Mouse (Mus musculus): ENCODE data around the gene Lipc.

Gene Lipc

DNA sequence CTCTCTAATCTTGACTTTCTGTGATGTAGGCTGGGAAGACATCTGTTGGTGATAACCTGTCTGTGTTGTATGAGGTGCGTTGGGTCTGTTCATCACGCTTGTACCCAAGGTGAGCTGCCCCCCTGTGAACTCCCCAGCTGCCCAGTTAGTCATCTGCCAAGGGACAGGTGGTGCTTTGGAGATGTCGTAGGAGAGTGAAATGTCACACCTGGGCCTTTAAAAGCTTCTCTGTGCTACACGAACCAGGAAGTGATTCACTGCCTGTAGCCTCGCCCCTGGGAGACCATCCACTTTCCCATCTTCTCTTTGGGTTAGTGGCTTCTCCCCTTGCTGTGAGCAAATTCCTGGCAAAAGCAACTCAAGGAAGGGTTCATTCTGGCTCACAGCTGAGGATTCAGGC lies 6.4 kb upstream of the Lipc start:
- no peak for DNase-seq (ENCODE audit: low read depth, low spot score)

DNA sequence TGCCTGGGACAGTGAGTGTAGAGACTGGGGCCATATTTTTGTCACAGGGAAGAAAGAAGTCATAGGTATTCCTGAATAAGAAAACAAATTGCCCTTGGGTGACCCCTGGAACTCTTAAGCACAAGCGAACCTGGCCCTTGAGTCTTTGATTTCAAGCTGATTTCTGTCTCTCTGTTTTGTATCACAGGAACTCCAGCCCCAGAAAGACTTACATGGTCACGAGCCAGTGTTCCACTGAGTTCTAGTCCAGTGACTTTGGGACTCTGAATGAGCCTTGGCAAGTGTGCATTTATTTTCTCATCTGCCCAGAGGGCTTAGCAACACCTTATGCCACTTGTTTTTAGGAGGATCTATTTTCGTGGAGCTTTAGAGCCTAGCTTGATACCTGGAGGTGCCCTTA lies 5.7 kb upstream of the Lipc start:
- DNase-seq (ENCODE audit: low read depth, low spot score), result no peak

DNA sequence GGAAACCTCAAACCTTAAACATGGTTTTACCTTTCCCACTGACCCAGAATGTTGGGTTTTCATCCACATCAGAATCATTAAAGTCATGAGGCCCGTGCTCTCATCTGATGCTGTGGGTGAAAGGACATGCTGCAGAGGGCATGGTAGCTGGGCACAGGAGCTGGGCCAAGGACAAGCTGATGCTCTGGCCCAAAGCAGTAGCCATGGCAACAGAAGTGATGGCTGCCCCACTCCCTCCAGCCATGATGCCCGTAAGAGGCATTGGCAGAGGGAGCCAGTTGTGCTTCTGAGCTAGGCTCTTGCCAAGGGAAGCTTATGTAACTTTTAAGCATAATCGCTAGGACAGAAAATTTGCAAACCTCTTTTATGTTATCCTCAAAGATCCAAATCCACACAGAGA lies 2.2 kb upstream of the Lipc start:
- DNase-seq (ENCODE audit: low read depth, low spot score), result no peak

DNA sequence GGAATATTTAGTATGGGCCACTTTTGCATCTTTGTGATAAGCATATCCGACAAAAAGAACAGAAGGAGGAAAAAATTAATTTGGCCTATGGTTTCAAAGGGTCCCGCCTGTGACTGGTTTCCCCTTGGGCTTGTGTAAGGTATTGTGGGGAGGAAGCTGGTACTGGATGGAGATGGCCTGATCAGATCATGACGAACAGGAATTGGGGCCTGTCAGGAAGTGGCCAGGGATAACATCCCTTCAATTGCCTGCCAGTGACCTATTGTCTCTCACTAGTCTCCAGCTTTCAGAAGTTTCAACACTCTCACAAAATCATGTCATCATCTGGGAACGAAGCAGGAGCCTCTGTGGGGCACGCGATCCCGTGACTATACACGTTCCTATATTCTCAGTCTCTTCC lies 2.7 kb downstream of the Lipc start:
- DNase-seq (ENCODE audit: low read depth, low spot score), result no peak

DNA sequence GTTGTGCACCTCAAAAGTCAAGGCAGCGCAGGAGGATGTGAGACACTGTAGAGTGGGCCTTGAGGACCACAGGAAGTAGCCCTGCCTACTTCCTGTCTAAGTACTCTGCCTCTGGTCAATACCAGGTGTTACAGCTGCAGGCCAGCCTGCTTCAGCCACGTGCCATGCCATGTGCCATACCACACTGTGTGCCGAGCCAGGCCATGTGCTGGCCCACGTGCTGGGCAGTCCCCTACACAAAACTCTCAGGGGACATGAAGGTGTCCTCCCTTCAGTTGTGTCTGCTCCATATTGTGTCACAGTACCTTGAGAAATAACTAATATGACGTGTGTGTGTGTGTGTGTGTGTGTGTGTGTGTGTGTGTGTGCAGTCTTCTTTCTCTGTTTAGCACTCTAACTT lies 4.7 kb downstream of the Lipc start:
- DNase-seq (ENCODE audit: low read depth, low spot score), result no peak

DNA sequence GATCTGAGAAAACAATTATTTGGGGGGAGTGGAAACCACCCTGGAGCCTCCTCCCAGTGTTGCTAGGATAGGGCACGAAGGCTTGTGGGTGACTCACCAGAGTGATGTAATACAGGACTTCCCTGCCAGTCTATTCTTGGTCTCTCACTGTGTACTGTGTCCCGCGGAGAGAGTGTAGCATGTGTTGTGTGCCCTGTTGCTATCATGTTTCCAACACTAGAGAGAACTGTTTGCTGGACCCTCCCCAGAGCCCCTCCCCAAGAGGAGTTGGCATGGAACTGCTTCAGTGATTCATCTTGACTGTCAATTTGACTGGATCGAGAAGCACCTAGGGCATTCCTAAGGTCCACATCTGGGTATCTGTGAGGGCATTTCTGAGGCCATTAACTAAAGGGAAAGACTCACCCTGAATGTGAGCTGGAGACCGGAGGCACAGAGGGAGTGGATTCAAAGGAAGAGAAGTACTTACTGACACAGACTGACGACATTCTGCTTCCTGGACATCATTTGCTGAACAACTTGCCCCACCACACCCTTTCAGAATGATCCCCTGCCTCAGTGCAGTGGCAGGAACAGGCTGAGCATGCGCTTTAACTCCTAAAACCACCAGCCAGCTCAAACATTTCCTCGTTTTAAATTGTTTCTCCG lies 9.2 kb downstream of the Lipc start:
- no peak for DNase-seq (ENCODE audit: low read depth, low spot score)

DNA sequence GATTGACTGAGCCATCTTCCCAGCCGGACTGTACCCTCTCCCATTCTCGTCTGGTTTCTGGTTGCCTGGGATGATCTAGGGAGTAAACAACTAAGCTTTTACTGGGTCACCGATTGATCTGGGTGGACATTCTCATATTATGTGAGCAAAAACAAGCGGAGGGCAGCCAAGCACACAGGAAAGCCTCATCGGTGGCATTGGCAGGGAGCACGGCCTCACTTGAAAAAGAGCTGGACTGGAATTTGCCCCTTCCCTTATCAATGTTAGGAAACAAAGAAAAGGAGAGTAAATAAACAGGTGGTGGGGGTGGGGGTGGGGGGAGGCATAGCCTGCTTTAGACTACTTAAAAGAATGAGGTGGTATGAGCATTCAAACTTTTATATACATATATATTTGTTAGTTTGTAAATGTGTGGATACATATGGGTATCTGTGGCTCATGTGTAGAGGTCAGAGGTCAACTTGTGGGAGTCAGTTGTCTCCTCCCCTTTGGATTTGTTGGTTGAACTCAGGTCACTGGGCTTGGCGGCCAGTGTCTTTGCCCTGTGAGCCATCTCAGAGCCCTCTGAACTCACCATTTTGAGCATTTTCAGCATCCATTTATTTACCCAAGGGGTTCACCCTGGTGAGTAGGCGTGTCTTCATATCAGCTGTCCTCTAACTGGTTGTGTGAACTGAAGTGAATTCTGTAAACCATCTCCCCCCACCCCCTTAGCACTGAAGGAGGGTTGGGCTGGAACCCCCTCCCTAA lies 12.1 kb downstream of the Lipc start:
- no peak for DNase-seq (ENCODE audit: low read depth, low spot score)

DNA sequence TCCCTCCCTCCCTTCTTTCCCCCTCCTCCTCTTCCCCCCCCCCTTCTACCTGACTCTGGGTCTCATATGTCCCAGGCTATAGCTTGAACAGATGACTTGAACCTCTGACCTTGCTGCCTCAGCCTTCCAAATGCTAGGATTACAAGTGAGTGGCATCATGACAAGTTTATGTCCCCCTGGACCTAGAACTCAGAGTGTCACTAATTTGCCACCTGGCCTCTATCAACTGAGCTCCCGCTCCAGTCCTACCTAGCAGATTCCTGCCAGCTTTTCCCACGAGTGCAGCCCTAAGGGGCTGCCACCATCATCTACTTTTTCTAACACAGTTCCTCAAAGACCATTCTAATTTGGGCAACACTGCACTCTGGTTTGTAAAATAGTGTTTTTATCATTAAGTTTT lies 13.2 kb downstream of the Lipc start:
- DNase-seq (ENCODE audit: low read depth, low spot score), result no peak

DNA sequence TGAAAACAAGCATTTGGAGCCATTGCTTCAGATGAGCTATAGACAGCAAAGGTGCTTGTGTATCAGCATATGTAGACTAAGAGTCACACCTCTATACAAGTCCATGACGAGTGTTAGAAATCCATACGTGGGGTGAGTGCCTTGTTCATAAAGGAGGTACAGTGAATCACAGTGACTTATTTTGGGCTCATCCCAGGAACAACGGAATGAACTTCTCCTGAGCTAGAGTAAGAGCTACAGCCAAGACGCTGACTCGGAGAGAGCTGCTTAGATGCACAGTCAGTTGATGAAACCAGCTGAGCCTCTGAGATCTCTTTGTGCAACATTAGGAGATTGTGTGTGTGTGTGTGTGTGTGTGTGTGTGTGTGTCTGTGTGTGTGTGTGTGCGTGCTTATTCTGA lies 13.9 kb downstream of the Lipc start:
- no peak for DNase-seq (ENCODE audit: low read depth, low spot score)

DNA sequence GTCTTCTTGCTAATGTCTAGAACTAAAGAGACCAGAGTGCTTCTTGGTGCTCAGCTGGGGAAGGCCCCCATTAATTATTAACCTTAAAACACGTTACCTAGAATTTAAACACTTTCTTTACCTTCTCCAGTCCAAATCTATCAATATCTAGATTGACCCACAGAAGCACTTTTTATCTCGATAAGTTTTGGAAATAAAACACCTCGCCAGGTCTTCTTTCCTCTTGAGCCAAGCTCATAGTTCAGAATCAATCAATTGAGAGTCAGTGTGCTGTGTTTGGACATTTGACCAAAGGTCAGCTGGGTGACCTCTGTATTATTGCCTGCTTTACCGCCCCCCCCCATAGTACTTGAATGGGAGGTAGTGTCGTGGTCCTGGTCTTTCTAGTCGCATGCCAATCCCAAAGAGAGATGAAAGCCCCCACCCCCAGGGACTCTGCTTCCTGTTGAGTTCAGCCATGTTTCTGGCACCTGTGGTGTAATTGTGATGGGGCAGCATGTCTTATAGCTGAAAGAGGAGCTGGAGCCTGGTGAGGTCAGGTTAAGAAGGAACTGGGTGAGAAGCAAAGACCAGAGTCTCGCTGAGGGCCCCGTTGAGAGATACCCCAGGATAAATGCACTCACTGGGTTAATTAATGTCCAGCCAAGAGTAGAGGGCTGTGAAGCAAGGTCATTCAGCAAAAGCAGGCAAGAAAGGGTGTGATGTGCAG lies 17.3 kb downstream of the Lipc start:
- no peak for DNase-seq (ENCODE audit: low read depth, low spot score)

DNA sequence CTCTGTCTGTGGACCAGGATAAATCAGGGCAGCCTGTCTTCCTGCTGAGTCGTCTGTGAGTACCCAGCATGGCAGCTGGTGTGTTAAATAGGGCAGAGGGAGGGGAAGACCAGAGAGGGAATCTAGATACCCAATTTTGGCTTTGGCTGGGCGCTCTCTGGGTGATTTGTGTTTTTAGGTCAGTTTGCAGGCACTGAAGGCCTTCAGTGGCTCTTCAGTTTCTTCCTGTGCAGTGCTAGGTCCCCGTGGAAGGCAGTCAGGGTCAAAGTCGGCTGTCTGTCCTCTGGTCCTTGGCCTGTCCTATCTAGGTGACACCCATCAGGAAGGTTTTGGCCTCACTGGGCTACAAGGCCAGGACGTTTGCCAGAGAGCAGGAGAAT lies 21.4 kb downstream of the Lipc start:
- DNase-seq (ENCODE audit: low read depth, low spot score), result no peak

DNA sequence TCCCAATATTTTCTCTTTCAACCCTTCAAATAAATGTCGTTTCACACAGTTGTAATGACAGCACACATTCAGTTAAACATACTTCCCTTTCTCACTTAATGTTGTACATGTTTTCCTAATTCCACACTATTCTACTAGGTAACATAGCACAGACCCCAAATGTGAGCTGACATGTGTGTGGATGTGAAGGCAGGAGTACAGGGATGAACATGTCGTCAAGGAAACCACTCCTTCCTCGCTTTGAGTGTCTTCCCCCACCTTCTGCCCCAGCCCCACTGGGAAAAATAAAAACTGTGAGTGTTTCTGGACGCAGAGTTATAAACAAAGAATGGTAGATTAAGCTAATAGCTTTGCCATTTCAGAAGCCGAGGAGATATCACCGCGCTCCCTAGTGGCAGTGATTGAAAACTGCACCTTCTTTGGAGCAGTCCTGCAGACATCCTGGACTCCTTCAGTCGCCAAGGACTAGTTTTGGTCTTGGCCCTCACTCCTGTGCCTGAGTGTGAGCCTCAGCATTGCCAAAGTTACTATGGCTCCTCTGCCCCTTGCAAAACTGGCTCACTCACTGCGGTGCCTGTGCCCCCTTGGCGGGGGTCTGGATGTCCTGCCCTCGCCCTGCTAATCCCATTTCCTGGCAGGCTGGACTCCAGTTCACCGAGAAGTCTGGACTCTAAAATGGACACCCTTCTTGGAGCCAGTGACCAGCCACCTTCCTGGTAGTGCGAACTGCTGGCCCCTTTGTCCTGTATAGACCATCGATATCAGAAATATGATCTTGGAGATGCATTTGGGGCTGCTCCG lies 22.0 kb downstream of the Lipc start:
- peak; percentile 61 for DNase-seq (ENCODE audit: low read depth, low spot score)

DNA sequence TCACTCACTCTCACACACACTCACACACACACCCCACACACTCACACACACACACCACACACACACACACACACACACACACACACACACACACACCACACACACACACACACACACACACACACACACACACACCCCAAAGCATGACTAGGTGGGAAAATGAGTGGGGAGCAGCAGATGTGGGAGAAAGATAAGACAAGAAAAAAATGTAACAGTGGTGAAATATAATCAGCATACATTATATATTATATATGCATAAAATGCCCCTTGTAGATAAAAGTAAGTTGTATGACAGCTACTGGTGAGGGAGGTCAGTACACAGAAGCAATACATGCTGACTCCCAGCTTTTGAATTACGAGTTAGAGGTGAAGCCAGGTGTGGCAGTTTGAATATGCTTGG lies 23.6 kb downstream of the Lipc start:
- DNase-seq (ENCODE audit: low read depth, low spot score), result no peak

DNA sequence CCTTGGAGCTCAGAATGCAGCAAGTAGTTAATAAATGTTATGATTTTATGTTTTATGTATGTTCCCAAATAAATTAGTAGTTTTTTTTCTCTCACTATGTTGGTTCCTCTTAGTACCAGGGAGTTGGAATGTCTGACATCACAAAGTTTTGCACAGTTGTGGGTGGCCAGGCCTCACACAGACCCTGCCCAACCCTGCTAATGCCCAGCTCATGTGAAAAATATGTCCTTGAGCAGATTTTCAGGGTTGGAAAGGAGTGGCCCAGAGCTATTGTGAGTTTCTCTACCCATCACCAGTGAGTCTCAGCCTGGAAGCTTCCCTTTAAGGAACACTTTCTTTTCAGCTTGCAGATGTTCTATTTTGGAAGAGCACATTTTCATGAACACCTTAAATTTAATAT lies 24.3 kb downstream of the Lipc start:
- no peak for DNase-seq (ENCODE audit: low read depth, low spot score)

DNA sequence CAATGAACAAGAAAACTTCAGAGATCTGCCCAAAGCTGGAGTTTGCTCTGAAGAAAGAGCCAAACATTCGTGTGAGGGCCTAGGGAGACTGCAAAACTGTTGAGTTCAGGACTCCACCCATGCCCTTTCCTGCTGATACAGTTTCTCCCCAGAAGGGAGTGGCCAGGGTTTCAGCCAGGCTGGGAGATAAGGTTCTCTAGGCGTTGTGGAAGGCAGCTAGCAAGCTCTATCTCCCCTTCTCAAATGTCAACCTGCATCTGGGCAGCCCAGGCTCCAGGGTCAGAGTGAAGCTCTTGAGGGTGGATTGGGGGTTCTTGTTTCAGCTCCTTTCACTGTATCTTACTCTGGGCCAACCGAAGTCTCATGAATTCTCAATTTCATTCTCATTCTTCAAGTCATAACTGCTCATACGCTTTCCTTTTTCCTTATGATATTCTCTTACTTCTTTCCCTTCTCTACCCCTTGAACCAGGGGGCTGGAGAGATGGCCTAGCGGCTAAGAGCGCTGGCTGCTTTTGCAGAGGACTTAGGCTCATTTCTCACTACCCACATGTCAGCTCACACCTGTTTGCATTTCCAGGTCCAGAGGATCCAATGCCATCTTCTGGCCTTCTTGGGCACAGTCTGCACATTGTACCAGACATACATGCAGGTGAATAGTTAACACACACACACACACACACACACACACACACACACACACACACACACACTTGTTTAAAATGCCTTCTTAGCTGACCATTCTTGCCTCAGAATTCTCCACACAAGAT lies 25.0 kb downstream of the Lipc start:
- no peak for DNase-seq (ENCODE audit: low read depth, low spot score)

DNA sequence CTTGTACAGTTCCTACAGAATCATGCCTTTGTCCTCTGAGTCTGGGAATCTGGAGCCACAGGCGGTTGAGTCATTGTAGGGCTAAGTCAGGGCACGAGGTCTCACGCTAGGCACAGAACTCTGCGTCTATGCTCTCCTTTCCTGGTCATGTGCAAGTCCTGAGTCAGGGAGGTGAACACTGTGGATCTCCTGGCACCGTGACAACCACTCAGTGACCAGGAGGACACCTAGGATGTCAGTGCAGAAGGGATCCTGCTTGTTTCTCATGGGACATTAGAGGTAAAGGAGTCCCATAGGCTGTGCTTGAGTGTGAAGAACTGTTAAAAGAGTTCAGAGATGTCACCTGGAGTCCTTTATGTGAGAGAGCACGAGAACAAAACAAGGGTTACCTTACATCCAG lies 26.8 kb downstream of the Lipc start:
- DNase-seq (ENCODE audit: low read depth, low spot score), result no peak

DNA sequence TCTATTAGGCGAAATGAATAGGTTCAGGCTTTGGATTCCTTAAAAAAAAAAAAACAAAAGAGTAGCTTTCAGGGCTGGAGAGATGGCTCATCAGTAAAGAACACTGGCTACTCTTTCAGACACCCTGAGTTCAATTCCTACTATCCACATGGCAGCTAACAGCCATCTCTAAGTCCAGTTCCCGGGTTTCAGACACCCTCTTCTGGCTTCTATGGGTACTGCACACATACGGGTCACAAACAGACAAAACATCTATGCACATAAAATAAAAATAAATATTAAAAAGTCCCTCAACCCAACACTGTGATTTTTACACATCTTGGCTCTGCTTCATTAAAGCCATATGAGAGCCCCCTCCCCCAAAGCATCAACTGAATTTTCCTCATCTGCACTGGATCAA lies 27.3 kb downstream of the Lipc start:
- DNase-seq (ENCODE audit: low read depth, low spot score), result peak; percentile 59

DNA sequence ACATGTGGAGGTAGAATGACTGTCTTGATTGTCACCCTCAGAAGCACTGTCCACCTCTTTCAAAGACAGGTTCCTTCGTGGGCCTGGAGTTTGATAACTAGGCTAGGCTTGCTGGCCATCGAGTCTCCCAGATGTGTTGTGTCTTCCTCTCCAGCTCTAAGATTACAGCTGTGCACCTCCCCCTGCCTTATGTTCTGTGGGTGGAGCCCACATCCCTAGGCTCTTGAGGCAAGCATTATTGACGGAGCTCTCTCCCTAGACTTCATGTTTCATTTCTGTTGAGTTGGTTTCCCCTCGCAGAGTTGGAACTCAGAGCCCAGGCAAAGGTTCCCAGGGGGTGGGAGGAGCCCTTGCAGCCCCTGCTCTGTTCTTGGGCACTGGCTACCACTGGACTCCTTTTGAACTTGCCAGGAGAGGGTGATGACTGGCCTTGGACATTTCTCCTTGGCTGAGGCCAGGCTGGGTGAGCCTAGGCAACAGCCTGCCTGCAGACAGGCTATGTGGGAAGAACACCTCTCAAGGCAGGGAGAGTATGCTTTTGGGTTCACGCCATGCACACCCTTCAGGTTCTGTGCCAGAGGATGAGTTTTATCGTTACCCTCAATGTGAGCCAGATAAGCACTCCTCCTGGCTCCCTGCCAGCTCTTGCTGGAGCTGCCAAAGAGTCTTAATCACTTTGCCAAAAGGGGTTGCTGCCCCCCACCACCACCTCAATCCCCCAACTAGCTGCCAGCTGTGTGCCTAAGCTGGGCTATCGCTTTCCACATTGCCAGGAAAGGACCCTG lies 30.1 kb downstream of the Lipc start:
- DNase-seq (ENCODE audit: low read depth, low spot score), result no peak

DNA sequence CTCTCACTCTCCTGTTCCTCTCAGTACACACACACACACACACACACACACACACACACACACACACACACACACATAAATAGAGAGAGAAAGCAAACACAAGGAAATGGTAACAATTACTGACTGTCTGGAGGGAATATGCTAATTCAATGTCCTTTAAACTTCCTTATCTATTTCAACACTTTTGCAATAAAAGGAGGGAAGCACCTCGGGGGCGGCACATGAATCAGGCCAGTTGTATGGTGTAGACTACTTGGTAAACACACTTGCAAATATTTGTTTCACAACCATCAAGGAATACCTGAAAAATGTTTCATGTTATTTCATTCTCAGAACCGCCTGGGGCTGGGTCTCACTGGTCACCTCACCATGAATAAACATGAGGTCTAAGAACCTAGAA lies 30.9 kb downstream of the Lipc start:
- no peak for DNase-seq (ENCODE audit: low read depth, low spot score)

DNA sequence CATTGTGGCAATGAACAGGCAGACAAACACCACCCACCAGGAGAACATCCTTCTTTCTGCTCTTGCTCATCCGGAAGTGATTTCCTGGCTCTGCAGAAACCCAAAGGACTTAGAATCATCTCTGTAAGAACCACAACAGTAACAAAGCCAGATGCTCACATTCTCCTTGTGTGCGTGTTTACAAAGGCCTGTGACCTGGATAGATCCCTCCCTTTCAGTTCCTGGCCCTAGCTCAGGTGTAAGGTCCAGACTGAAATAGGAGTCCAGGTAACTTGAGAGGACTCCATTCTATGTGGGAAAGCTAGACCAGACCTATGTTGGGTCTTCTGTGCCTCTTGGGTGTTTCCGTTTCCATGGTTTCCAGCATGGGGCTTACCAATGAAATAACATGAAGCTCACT lies 32.8 kb downstream of the Lipc start:
- no peak for DNase-seq (ENCODE audit: low read depth, low spot score)

DNA sequence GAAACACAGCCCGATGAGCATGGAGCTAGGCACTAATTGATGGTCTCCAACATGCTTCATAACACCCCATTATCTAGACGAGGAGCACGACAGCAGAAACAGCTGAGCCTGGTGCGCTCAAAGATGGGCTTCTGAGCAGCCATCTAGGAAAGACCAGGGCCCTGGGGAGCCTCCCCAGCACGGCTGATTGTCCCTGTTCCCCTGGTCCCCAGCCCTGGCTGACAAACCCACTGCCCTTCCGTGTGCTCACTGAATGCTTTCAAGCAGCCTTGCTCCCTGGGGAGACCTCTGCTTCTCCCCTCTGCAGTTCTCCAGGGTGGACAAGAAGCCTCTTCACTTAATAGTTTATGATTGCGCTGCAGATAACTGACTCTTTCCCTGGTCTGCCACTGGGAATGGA lies 35.5 kb downstream of the Lipc start:
- no peak for DNase-seq (ENCODE audit: low read depth, low spot score)

Data from R1 (cell line).